13 mouse cellular contexts compared by ENCODE assay signal in the genomic region with DNA sequence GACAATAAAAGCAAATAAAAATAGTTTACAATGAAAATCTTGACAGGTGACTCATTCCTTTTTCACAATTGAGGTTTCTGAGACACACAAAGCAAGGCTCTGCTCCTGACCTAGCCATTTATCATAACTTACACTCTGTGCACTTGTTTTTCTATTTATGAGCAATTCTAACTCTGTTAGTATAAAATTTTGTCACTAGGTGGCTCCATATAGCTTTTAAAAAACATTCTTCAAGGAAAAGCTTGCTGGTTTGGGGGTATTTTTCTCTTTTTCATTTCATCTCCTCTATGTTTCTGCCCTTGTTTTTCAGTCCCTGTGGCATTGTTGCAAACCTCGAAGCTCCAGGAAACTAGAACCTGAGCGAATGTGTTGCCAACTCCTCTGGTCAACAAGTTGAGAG.
A peak's percentile ranks its signal among the peaks of the same experiment; 100 is the strongest.
DNase-seq lines count a peak whose midpoint lies in the region; ATAC-seq and TF ChIP-seq lines count a peak whose summit lies in the region.
"Had no signal": no experiment of that assay in that cellular context is flagged by ENCODE, and none has a peak within 500 bp of the region (broad histone marks: within the 10 kb centered on the region; RNA-seq: fewer than 3 reads in every experiment).

No protein-coding gene starts in this region.

- H3K27ac ChIP-seq in kidney, postnatal 0 days = no peak overlapping the region
- no peak overlapping the region for H3K27ac ChIP-seq in heart, embryonic 10.5 days

- H3K27me3 ChIP-seq in kidney, postnatal 0 days (ENCODE audit: insufficient read depth, low read length) = no peaks in the 10 kb centered on the region
- H3K27me3 ChIP-seq in E14TG2a.4 (ENCODE audit: insufficient read depth, low read length) = no peaks in the 10 kb centered on the region
- H3K27me3 ChIP-seq in heart, embryonic 10.5 days (ENCODE audit: insufficient read depth, poor library complexity, severe bottlenecking) = no peaks in the 10 kb centered on the region

- 43% methylated on average over 2 of the region's 2 CpGs for WGBS in kidney, postnatal 0 days
- 47% methylated on average over 2 of the region's 2 CpGs for WGBS in heart, embryonic 10.5 days

- DNase-seq in embryo, embryonic 10.5 days (ENCODE audit: low spot score) = peak; percentile 59
- no peak for DNase-seq in embryo, embryonic 10 days (ENCODE audit: low spot score)
- peak; percentile 40 for DNase-seq in kidney, postnatal 0 days (ENCODE audit: low spot score)
- no peak for DNase-seq in kidney, adult 18-20 months
- peak; percentile 5 for DNase-seq in forelimb bud, embryonic 11.5 days (ENCODE audit: low read depth, low spot score)
- no peak for DNase-seq in heart, embryonic 10.5 days (ENCODE audit: low spot score)
- DNase-seq in heart, postnatal 14 days = no peak
- DNase-seq: adrenal gland, adult 2 months; lung, adult 18-20 months; spleen, adult 18-20 months had no signal

- no peaks in the 10 kb centered on the region for H3K36me3 ChIP-seq in kidney, postnatal 0 days (ENCODE audit: insufficient read depth, low read length)
- H3K36me3 ChIP-seq in E14TG2a.4 (ENCODE audit: insufficient read depth, low read length) = no peaks in the 10 kb centered on the region
- no peaks in the 10 kb centered on the region for H3K36me3 ChIP-seq in heart, embryonic 10.5 days

- TF ChIP-seq CTCF in kidney, postnatal 0 days (IDR thresholded peaks at IDR 0.05; ENCODE audit: low read depth) = peak; percentile 41; the same call in 1 of the 2 replicates
- TF ChIP-seq CTCF in E14TG2a.4 (conservative IDR thresholded peaks at IDR 0.05; ENCODE audit: low read length) = 0 out of 2 replicates have a peak, but pooled peaks have one; percentile 12

- no peak overlapping the region for H3K4me2 ChIP-seq in kidney, postnatal 0 days (ENCODE audit: low read length)
- H3K4me2 ChIP-seq: heart, embryonic 11.5 days had no signal

- H3K9me3 ChIP-seq in kidney, postnatal 0 days (replicated peaks; ENCODE audit: low read length) = no peaks in the 10 kb centered on the region
- no peaks in the 10 kb centered on the region for H3K9me3 ChIP-seq in E14TG2a.4 (ENCODE audit: low read length)
- H3K9me3 ChIP-seq in heart, embryonic 10.5 days = no peaks in the 10 kb centered on the region

- H3K4me1 ChIP-seq in kidney, postnatal 0 days (replicated peaks; ENCODE audit: insufficient read depth, low read length) = no peaks in the 10 kb centered on the region
- no peaks in the 10 kb centered on the region for H3K4me1 ChIP-seq in E14TG2a.4 (replicated peaks; ENCODE audit: low read depth, low read length)
- H3K4me1 ChIP-seq in heart, embryonic 10.5 days = no peaks in the 10 kb centered on the region

- no peak for ATAC-seq in kidney, postnatal 0 days (replicated peaks; ENCODE audit: low FRiP score, low read depth)

- intact Hi-C loops in heart, postnatal 14 days (cut with DNase I) = no loop called here

- H3K4me3 ChIP-seq in kidney, postnatal 0 days (replicated peaks; ENCODE audit: low read depth, low read length) = no peak overlapping the region
- no peak overlapping the region for H3K4me3 ChIP-seq in E14TG2a.4 (replicated peaks; ENCODE audit: low read length)
- no peak overlapping the region for H3K4me3 ChIP-seq in heart, embryonic 10.5 days
- H3K4me3 ChIP-seq: myocyte had no signal

- no peak overlapping the region for H3K9ac ChIP-seq in kidney, postnatal 0 days (ENCODE audit: low read depth, low read length)

Comparison
In these comparisons a context has a peak if more than half of its experiments do, and no peak if none do; other contexts are left out.
1. DNase-seq: peak in embryo, embryonic 10.5 days (single experiment), kidney, postnatal 0 days (single experiment) and forelimb bud, embryonic 11.5 days (single experiment); none in embryo, embryonic 10 days (single experiment), kidney, adult 18-20 months (single experiment), heart, embryonic 10.5 days (single experiment) and heart, postnatal 14 days (0 of 2).